Mouse (Mus musculus) heart, embryonic 15.5 days (tissue): ENCODE measurements at regions not wholly inside any gene's neighbourhood (a gene's known extent, or its start where the extent isn't known, plus 50 kb on each side); places are given as distances from the start of the nearest gene placed in this dataset. TPM values are rescaled to one million over a fixed set of nuclear protein-coding genes. Genes with fewer than 3 reads are reported as not detected.

Source experiments
- ATAC-seq: fragments of 200-750 bp; cut with Nextera tagmentation; replicated peaks from 2 replicates; pipeline ENCODE4 v1.8.0; 2017; ENCODE audit warnings: low read depth, moderate TSS enrichment; ENCODE audit not compliant: insufficient number of reproducible peaks, insufficient read depth, low FRiP score
- H3K27ac ChIP-seq: fragments of 300-500 bp; sonication (generic); 2 replicates; pipeline ENCODE4 v1.5.1; 2015; ENCODE audit warnings: mild to moderate bottlenecking, inconsistent platforms
- H3K27me3 ChIP-seq: fragments of 300-500 bp; sonication (generic); 2 replicates; pipeline ENCODE4 v1.6.1; 2015; ENCODE audit warnings: inconsistent platforms
- H3K36me3 ChIP-seq: fragments of 300-500 bp; sonication (generic); 2 replicates; pipeline ENCODE4 v1.6.1; 2015; ENCODE audit warnings: mild to moderate bottlenecking, inconsistent platforms
- H3K4me1 ChIP-seq: fragments of 300-500 bp; sonication (generic); replicated peaks from 2 replicates; pipeline ENCODE4 v1.6.1; 2015; ENCODE audit warnings: inconsistent platforms
- H3K4me2 ChIP-seq: fragments of 300-500 bp; sonication (generic); 2 replicates; pipeline ENCODE4 v1.6.1; 2015; ENCODE audit warnings: inconsistent platforms, mild to moderate bottlenecking, moderate library complexity
- H3K4me3 ChIP-seq: fragments of 300-500 bp; sonication (generic); 2 replicates; pipeline ENCODE4 v1.5.1; 2015; ENCODE audit warnings: mild to moderate bottlenecking, inconsistent platforms
- H3K9ac ChIP-seq: fragments of 300-500 bp; sonication (generic); 2 replicates; pipeline ENCODE4 v1.6.1; 2015; ENCODE audit warnings: mild to moderate bottlenecking, inconsistent platforms
- H3K9me3 ChIP-seq: fragments of 300-500 bp; sonication (generic); replicated peaks from 2 replicates; pipeline ENCODE4 v1.6.1; 2016; ENCODE audit warnings: inconsistent platforms
- WGBS: fragments of 180-500 bp; shearing (Covaris S2); methylation state at CpG from one replicate; pipeline ENCODE4 v1.1.7; 2015; ENCODE audit warnings: mixed read lengths; 5-methylcytosine and 5-hydroxymethylcytosine counted together
- microRNA-seq: library from miRNA; unstranded; fragments of <30 nt; microRNA quantifications from one replicate; pipeline ENCODE4, GENCODE M21; 2016

- H3K4me1 ChIP-seq, result peaks cover 4% of the 10 kb centered on the region
- 83% methylated on average over 12 of the region's 12 CpGs for WGBS
- peaks cover 19% of the 10 kb centered on the region for H3K27me3 ChIP-seq
- H3K4me2 ChIP-seq, result no peak overlapping the region
- ATAC-seq, result no peak
- H3K4me3 ChIP-seq, result no peak overlapping the region
- H3K9ac ChIP-seq, result no peak overlapping the region
- no peaks in the 10 kb centered on the region for H3K9me3 ChIP-seq
- H3K27ac ChIP-seq, result no peak overlapping the region
- no peaks in the 10 kb centered on the region for H3K36me3 ChIP-seq
Measured at GRCm38 (mm10) chr4:137101169-137101568, 52.6 kb upstream of the Zbtb40 start.

GRCm38 (mm10) chr4:137100756-137101155 lies 52.2 kb upstream of the Zbtb40 start:
- Histone ChIP-seq H3K9me3 (no peaks in the 10 kb centered on the region), H3K27me3 (peaks cover 19% of the 10 kb centered on the region), H3K4me3 (no peak overlapping the region), H3K36me3 (no peaks in the 10 kb centered on the region), H3K27ac (no peak overlapping the region), H3K4me2 (no peak overlapping the region), H3K9ac (no peak overlapping the region), H3K4me1 (peaks cover 4% of the 10 kb centered on the region)
- 89% methylated on average over 4 of the region's 4 CpGs for WGBS
- ATAC-seq, result no peak

Small RNAs in the stretch of these regions (microRNA-seq; reads per million reads assigned to microRNA genes)
- gene Gm23263 (not detected), gene Gm25399 (not detected)
